Mouse (Mus musculus): ENCODE data around the gene Acvr1c. TPM values are rescaled to one million over a fixed set of nuclear protein-coding genes. Genes with fewer than 3 reads are reported as not detected.

Acvr1c gene
- polyA plus RNA-seq, 1 experiment from 2014 or later: 0.81 TPM

DNA sequence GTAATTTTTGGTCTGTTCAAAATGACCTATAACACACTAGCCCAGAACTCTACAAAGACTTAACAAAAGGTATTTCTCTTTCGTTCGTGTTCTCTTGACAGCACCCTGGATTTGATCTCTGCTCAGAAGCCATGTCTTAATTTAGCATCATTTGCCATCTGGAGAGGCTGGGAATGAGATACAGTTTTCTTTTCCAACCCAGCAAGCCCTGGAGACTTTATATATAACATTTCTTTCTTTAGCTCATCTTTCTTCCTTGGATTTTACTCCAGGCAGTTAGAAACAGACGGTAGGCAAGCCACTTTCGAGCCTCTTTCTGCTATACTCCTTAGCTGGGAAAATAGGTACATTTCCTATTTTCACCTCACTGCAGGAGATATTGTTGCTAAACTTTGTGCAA is 117.1 kb downstream of the Acvr1c start:
- H3K36me3 ChIP-seq (ENCODE audit: control insufficient read depth, insufficient read depth, low read length): no peaks in the 10 kb centered on the region
- no peaks in the 10 kb centered on the region for H3K4me1 ChIP-seq (replicated peaks; ENCODE audit: control insufficient read depth, insufficient read depth, low read length)
- H3K9ac ChIP-seq (ENCODE audit: low read length): no peak overlapping the region
- WGBS: 91% methylated on average over 4 of the region's 4 CpGs
- ATAC-seq (replicated peaks; ENCODE audit: low FRiP score): no peak
- H3K27me3 ChIP-seq (ENCODE audit: control insufficient read depth, insufficient read depth, low read length): no peaks in the 10 kb centered on the region
- no peak overlapping the region for H3K4me2 ChIP-seq (ENCODE audit: low read depth, low read length, severe bottlenecking)
- no peak for DNase-seq (ENCODE audit: low spot score)
- no peak overlapping the region for H3K27ac ChIP-seq (ENCODE audit: low read depth, low read length)
- H3K9me3 ChIP-seq (ENCODE audit: control insufficient read depth, low read length): no peaks in the 10 kb centered on the region
- H3K4me3 ChIP-seq (ENCODE audit: low read depth, low read length): no peak overlapping the region

DNA sequence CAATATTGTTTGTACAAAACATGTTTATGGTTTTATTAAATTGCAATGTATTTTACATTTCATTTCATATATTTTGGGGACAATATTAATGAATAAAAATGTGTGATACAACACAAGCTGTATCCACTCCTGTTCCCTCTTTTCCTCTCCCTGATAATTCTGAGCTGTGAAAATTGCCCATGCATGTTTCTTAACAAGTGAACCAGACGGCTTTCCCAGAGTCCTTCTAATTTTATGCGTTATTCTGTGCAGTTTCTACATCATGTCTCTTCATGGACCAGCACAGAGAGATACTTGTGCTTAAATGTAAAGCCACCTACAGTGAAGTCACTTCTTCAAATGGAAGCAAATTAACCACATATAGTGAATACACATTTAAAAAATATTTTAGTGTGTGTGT is 120.2 kb downstream of the Acvr1c start:
- ATAC-seq (replicated peaks; ENCODE audit: low FRiP score) (no peak), DNase-seq (ENCODE audit: low spot score) (no peak)
- no peaks in the 10 kb centered on the region for H3K9me3 ChIP-seq (ENCODE audit: control insufficient read depth, low read length)
- no peak overlapping the region for H3K9ac ChIP-seq (ENCODE audit: low read length)
- H3K4me1 ChIP-seq (replicated peaks; ENCODE audit: control insufficient read depth, insufficient read depth, low read length): no peaks in the 10 kb centered on the region
- H3K4me2 ChIP-seq (ENCODE audit: low read depth, low read length, severe bottlenecking): no peak overlapping the region
- no peak overlapping the region for H3K27ac ChIP-seq (ENCODE audit: low read depth, low read length)
- no peak overlapping the region for H3K4me3 ChIP-seq (ENCODE audit: low read depth, low read length)
- H3K36me3 ChIP-seq (ENCODE audit: control insufficient read depth, insufficient read depth, low read length): no peaks in the 10 kb centered on the region
- 86% methylated on average over 2 of the region's 2 CpGs for WGBS
- no peaks in the 10 kb centered on the region for H3K27me3 ChIP-seq (ENCODE audit: control insufficient read depth, insufficient read depth, low read length)

Other genes starting within 250 kb of the Acvr1c start
- 0.21 TPM in 1 of 2 replicates, not detected in the other for gene Cytip, start 162.4 kb downstream of the Acvr1c start, polyA plus RNA-seq (2014; fragmentation: Nextera tagmentation; extraction: Ambion mirVana)
- not detected in 2 replicates for gene Gm17409, start 112.2 kb upstream of the Acvr1c start, polyA plus RNA-seq (2014; fragmentation: Nextera tagmentation; extraction: Ambion mirVana)
- 5.1 and 5.9 TPM in 2 replicates for gene Acvr1, start 209.3 kb upstream of the Acvr1c start, polyA plus RNA-seq (2014; fragmentation: Nextera tagmentation; extraction: Ambion mirVana)
- gene Upp2, start 209.4 kb upstream of the Acvr1c start, polyA plus RNA-seq (2014; fragmentation: Nextera tagmentation; extraction: Ambion mirVana): 4.9 and 7.5 TPM in 2 replicates

All from forebrain, embryonic 11.5 days (tissue).